In the genomic region with DNA sequence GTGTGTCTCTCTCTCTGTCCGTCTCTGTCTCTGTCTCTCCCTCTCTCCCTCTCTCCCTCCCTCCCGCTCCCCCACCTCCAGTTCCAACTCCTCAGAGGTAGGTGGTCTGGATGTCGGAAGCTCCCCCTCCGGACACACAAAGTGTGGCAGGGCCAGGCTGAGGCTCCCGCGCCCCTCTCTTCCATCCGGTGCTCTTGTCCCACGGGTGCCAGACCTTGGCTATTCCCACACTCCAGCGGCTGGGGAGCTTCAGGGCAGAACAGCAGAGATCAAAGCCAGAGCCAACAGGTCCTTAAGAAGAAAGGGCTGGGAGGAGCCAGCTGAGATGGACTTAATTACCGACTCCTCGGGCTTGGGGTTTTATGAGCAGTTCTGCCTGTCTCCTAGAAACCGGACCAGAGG, we compare ENCODE assay signal across 8 mouse cellular contexts.
A peak's percentile ranks its signal among the peaks of the same experiment; 100 is the strongest.
DNase-seq lines count a peak whose midpoint lies in the region; ATAC-seq and TF ChIP-seq lines count a peak whose summit lies in the region.

No protein-coding gene starts in this region.

- peak overlapping the region; percentile 65 for H3K9ac ChIP-seq in heart, embryonic 11.5 days (ENCODE audit: low read depth, low read length)
- 0 out of 2 replicates have a peak overlapping the region, but pooled peaks have one; percentile 43 for H3K9ac ChIP-seq in limb, embryonic 13.5 days
- H3K9ac ChIP-seq in midbrain, embryonic 15.5 days: no peak overlapping the region

- TF ChIP-seq CTCF in brain, embryonic 14.5 days (IDR thresholded peaks at IDR 0.05; ENCODE audit: borderline replicate concordance, extremely low read depth, insufficient read depth, insufficient read length): no peak
- TF ChIP-seq CTCF in thymus, adult 2 months (IDR thresholded peaks at IDR 0.05; ENCODE audit: borderline replicate concordance, control insufficient read depth, extremely low read depth, insufficient read depth, low read length, poor library complexity): no peak

- H3K36me3 ChIP-seq in heart, embryonic 11.5 days (ENCODE audit: control insufficient read depth, insufficient read depth, low read length): no peaks in the 10 kb centered on the region
- no peaks in the 10 kb centered on the region for H3K36me3 ChIP-seq in limb, embryonic 13.5 days
- no peaks in the 10 kb centered on the region for H3K36me3 ChIP-seq in midbrain, embryonic 15.5 days (replicated peaks)
- no peaks in the 10 kb centered on the region for H3K36me3 ChIP-seq in thymus, adult 2 months (ENCODE audit: control insufficient read depth, insufficient read depth, low read length)

- 0 out of 2 replicates have a peak, but pooled peaks have one; percentile 36 for ATAC-seq in heart, embryonic 11.5 days (replicated peaks; ENCODE audit: insufficient number of reproducible peaks, low FRiP score, low TSS enrichment)
- peak; percentile 37 for ATAC-seq in limb, embryonic 13.5 days (ENCODE audit: low FRiP score, low read depth)
- peak; percentile 56; the same call in 1 of the 2 replicates for ATAC-seq in midbrain, embryonic 15.5 days (replicated peaks)

- peak; percentile 42 to 72 for DNase-seq in adrenal gland, adult (ENCODE audit: inconsistent age in 2 of 2, low spot score in 1 of 2)
- no peak for DNase-seq in adrenal gland, postnatal 4 days (ENCODE audit: low spot score in 2 of 2)
- DNase-seq in brain, embryonic 14.5 days (ENCODE audit: low read depth): peak; percentile 71
- DNase-seq in cerebellum, adult 18-20 months: no peak
- no peak for DNase-seq in thymus, adult 2 months

- H3K9me3 ChIP-seq in heart, embryonic 11.5 days (replicated peaks; ENCODE audit: control insufficient read depth, low read length): no peaks in the 10 kb centered on the region
- no peaks in the 10 kb centered on the region for H3K9me3 ChIP-seq in limb, embryonic 13.5 days
- no peaks in the 10 kb centered on the region for H3K9me3 ChIP-seq in midbrain, embryonic 15.5 days

- TF ChIP-seq POLR2A in brain, embryonic 14.5 days (IDR thresholded peaks at IDR 0.05; ENCODE audit: borderline replicate concordance, extremely low read depth, insufficient read depth, insufficient read length, poor library complexity, severe bottlenecking): no peak
- TF ChIP-seq POLR2A in thymus, adult 2 months (IDR thresholded peaks at IDR 0.05; ENCODE audit: control insufficient read depth, extremely low read depth, insufficient read depth, low read length, poor library complexity): no peak

- peak overlapping the region; percentile 77 for H3K4me2 ChIP-seq in heart, embryonic 11.5 days
- H3K4me2 ChIP-seq in limb, embryonic 13.5 days (replicated peaks): peak overlapping the region; percentile 67
- H3K4me2 ChIP-seq in midbrain, embryonic 15.5 days: peak overlapping the region; percentile 47

- peak overlapping the region; percentile 34 for H3K4me3 ChIP-seq in heart, embryonic 11.5 days (ENCODE audit: low read depth, low read length)
- peak overlapping the region; percentile 30 for H3K4me3 ChIP-seq in limb, embryonic 13.5 days
- H3K4me3 ChIP-seq in midbrain, embryonic 15.5 days: peak overlapping the region; percentile 14; the same call in 1 of the 2 replicates
- no peak overlapping the region for H3K4me3 ChIP-seq in thymus, adult 2 months (ENCODE audit: control insufficient read depth, insufficient read depth, low read length)

- H3K27ac ChIP-seq in heart, embryonic 11.5 days (ENCODE audit: low read depth, low read length): no peak overlapping the region
- peak overlapping the region; percentile 58; the same call in 1 of the 2 replicates for H3K27ac ChIP-seq in limb, embryonic 13.5 days
- H3K27ac ChIP-seq in midbrain, embryonic 15.5 days: no peak overlapping the region
- H3K27ac ChIP-seq in thymus, adult 2 months (ENCODE audit: control insufficient read depth, insufficient read depth, low read length): no peak overlapping the region

- WGBS in heart, embryonic 11.5 days (ENCODE audit: insufficient replicate concordance): 3% methylated on average over 12 of the region's 12 CpGs
- WGBS in limb, embryonic 13.5 days: under 1% methylated on average over 12 of the region's 12 CpGs
- under 1% methylated on average over 12 of the region's 12 CpGs for whole genome bisulfite sequencing in midbrain, embryonic 15.5 days
- WGBS in thymus, adult 2 months: 23% methylated on average over 12 of the region's 12 CpGs

- peaks cover 11% of the 10 kb centered on the region for H3K4me1 ChIP-seq in heart, embryonic 11.5 days (ENCODE audit: control insufficient read depth, insufficient read depth, low read length)
- H3K4me1 ChIP-seq in limb, embryonic 13.5 days: peaks cover 38% of the 10 kb centered on the region
- peaks cover 17% of the 10 kb centered on the region for H3K4me1 ChIP-seq in midbrain, embryonic 15.5 days
- peaks cover 7% of the 10 kb centered on the region for H3K4me1 ChIP-seq in thymus, adult 2 months (replicated peaks; ENCODE audit: control insufficient read depth, insufficient read depth, low read length)

- H3K27me3 ChIP-seq in heart, embryonic 11.5 days (ENCODE audit: control insufficient read depth, insufficient read depth, low read length): no peaks in the 10 kb centered on the region
- peaks cover 3% of the 10 kb centered on the region; the same call in 1 of the 2 replicates for H3K27me3 ChIP-seq in limb, embryonic 13.5 days
- peaks cover 5% of the 10 kb centered on the region; the same call in 1 of the 2 replicates for H3K27me3 ChIP-seq in midbrain, embryonic 15.5 days (replicated peaks)
- H3K27me3 ChIP-seq in thymus, adult 2 months (ENCODE audit: control insufficient read depth, insufficient read depth, low read length): no peaks in the 10 kb centered on the region

Comparison
In these comparisons a context has a peak if more than half of its experiments do, and no peak if none do; other contexts are left out.
1. DNase-seq: peak in adrenal gland, adult (2 of 2) and brain, embryonic 14.5 days (single experiment); none in adrenal gland, postnatal 4 days (0 of 2), cerebellum, adult 18-20 months (0 of 2) and thymus, adult 2 months (single experiment).
2. Peak in every context shown above with its lines, with median percentiles within 50 percentile points of each other: ATAC-seq and H3K4me2 ChIP-seq.